Mouse (Mus musculus) liver, embryonic 16.5 days (tissue): Measurements from ENCODE around the gene Mgp. TPM values are rescaled to one million over a fixed set of nuclear protein-coding genes. Genes with fewer than 3 reads are reported as not detected.

ENCODE experiments used
- ATAC-seq: fragments of 200-750 bp; cut with Nextera tagmentation; 2 replicates; pipeline ENCODE4 v1.8.0; 2017; ENCODE audit warnings: low read depth, mild to moderate bottlenecking, moderate number of reproducible peaks, moderate library complexity
- H3K27ac ChIP-seq: fragments of 300-500 bp; sonication (generic); 2 replicates; pipeline ENCODE4 v1.5.1; 2014; ENCODE audit warnings: mild to moderate bottlenecking, low read length
- H3K27me3 ChIP-seq: fragments of 300-500 bp; sonication (generic); 2 replicates; pipeline ENCODE4 v1.6.1; 2014; ENCODE audit warnings: low read depth, low read length, mixed read lengths; ENCODE audit not compliant: control insufficient read depth, insufficient read depth
- H3K36me3 ChIP-seq: fragments of 300-500 bp; sonication (generic); 2 replicates; pipeline ENCODE4 v1.6.1; 2014; ENCODE audit warnings: mild to moderate bottlenecking; ENCODE audit not compliant: control insufficient read depth, insufficient read depth
- H3K4me1 ChIP-seq: fragments of 300-500 bp; sonication (generic); 2 replicates; pipeline ENCODE4 v1.6.1; 2014; ENCODE audit warnings: low read depth, low read length, mixed read lengths; ENCODE audit not compliant: control insufficient read depth
- H3K4me2 ChIP-seq: fragments of 300-500 bp; sonication (generic); 2 replicates; pipeline ENCODE4 v1.6.1; 2014; ENCODE audit warnings: low read depth, low read length, mixed read lengths
- H3K4me3 ChIP-seq: fragments of 300-500 bp; sonication (generic); 2 replicates; pipeline ENCODE4 v1.5.1; 2014; ENCODE audit warnings: low read depth, mild to moderate bottlenecking, low read length
- H3K9ac ChIP-seq: fragments of 300-500 bp; sonication (generic); 2 replicates; pipeline ENCODE4 v1.6.1; 2014; ENCODE audit warnings: low read depth, low read length
- H3K9me3 ChIP-seq: fragments of 300-500 bp; sonication (generic); replicated peaks from 2 replicates; pipeline ENCODE4 v1.6.1; 2016; ENCODE audit warnings: low read length; ENCODE audit not compliant: control insufficient read depth
- WGBS: fragments of 180-500 bp; shearing (Covaris S2); extraction: QIAGEN DNeasy Blood & Tissue Kit; methylation state at CpG from one replicate; pipeline ENCODE4 v1.1.7; 2014; ENCODE audit not compliant: insufficient replicate concordance; 5-methylcytosine and 5-hydroxymethylcytosine counted together
- polyA plus RNA-seq: library from polyadenylated mRNA; unstranded; fragments of >200 nt; fragmentation: Nextera tagmentation; extraction: Ambion mirVana; gene quantifications from 2 replicates; pipeline ENCODE4 v1.2.1, GENCODE M21; 2015

Gene Mgp
- 3.3 and 4.8 TPM in 2 replicates for polyA plus RNA-seq

GRCm38 (mm10) chr6:136875670-136876069 is at the start of gene Mgp:
TSS of gene Mgp (minus strand) at chr6:136875823.
- no peak within 1 kb of the TSS for H3K27ac ChIP-seq
- WGBS = 50% methylated on average over 9 of the region's 9 CpGs
- H3K4me3 ChIP-seq = no peak within 1 kb of the TSS
- H3K4me2 ChIP-seq = no peak within 1 kb of the TSS
- no peaks in the 10 kb centered on the region for H3K36me3 ChIP-seq
- no peaks in the 10 kb centered on the region for H3K27me3 ChIP-seq
- no peak for ATAC-seq
- H3K9me3 ChIP-seq = no peaks in the 10 kb centered on the region
- no peaks in the 10 kb centered on the region for H3K4me1 ChIP-seq
- H3K9ac ChIP-seq = no peak within 1 kb of the TSS

- ATAC-seq = no peak
Measured at GRCm38 (mm10) chr6:136925049-136925448, 49.4 kb upstream of the Mgp start.

GRCm38 (mm10) chr6:136923532-136923931 is 47.9 kb upstream of the Mgp start, which contains the start of gene Pde6h:
TSS of gene Pde6h (plus strand) at chr6:136923832.
- H3K4me3 ChIP-seq = no peak within 1 kb of the TSS
- WGBS = 74% methylated on average over 8 of the region's 8 CpGs
- H3K4me2 ChIP-seq = no peak within 1 kb of the TSS
- H3K9me3 ChIP-seq = no peaks in the 10 kb centered on the region
- H3K27ac ChIP-seq = no peak within 1 kb of the TSS
- H3K4me1 ChIP-seq = no peaks in the 10 kb centered on the region
- no peaks in the 10 kb centered on the region for H3K27me3 ChIP-seq
- no peaks in the 10 kb centered on the region; the same call in 1 of the 2 replicates for H3K36me3 ChIP-seq
- H3K9ac ChIP-seq = no peak within 1 kb of the TSS
- no peak for ATAC-seq

More at GRCm38 (mm10) chr6:136925049-136925448, 49.4 kb upstream of the Mgp start:
- 53% methylated on average over 8 of the region's 8 CpGs for WGBS
- H3K4me1 ChIP-seq = no peaks in the 10 kb centered on the region
- H3K36me3 ChIP-seq = no peaks in the 10 kb centered on the region; the same call in 1 of the 2 replicates
- H3K27me3 ChIP-seq = no peaks in the 10 kb centered on the region
- H3K4me3 ChIP-seq = no peak overlapping the region
- H3K27ac ChIP-seq = no peak overlapping the region
- H3K9me3 ChIP-seq = no peaks in the 10 kb centered on the region
- no peak overlapping the region for H3K9ac ChIP-seq
- no peak overlapping the region for H3K4me2 ChIP-seq

GRCm38 (mm10) chr6:136922871-136923270 is 47.2 kb upstream of the Mgp start:
- ATAC-seq = no peak
- H3K27ac ChIP-seq = no peak overlapping the region
- H3K4me3 ChIP-seq = no peak overlapping the region
- H3K4me1 ChIP-seq = no peaks in the 10 kb centered on the region
- H3K9ac ChIP-seq = no peak overlapping the region
- H3K4me2 ChIP-seq = no peak overlapping the region
- H3K27me3 ChIP-seq = no peaks in the 10 kb centered on the region
- H3K9me3 ChIP-seq = no peaks in the 10 kb centered on the region
- WGBS = 79% methylated on average over 7 of the region's 7 CpGs
- no peaks in the 10 kb centered on the region; the same call in 1 of the 2 replicates for H3K36me3 ChIP-seq

GRCm38 (mm10) chr6:136922080-136922479 is 46.5 kb upstream of the Mgp start, which contains the start of gene Erp27:
TSS of gene Erp27 (minus strand) at chr6:136922180.
- WGBS = 57% methylated on average over 5 of the region's 5 CpGs
- Histone ChIP-seq H3K4me2 (no peak within 1 kb of the TSS), H3K36me3 (no peaks in the 10 kb centered on the region; the same call in 1 of the 2 replicates), H3K9ac (no peak within 1 kb of the TSS), H3K27me3 (no peaks in the 10 kb centered on the region), H3K4me3 (no peak within 1 kb of the TSS), H3K4me1 (no peaks in the 10 kb centered on the region), H3K9me3 (no peaks in the 10 kb centered on the region), H3K27ac (no peak within 1 kb of the TSS)
- ATAC-seq = no peak

- Histone ChIP-seq H3K9ac (no peak overlapping the region), H3K9me3 (no peaks in the 10 kb centered on the region), H3K4me3 (no peak overlapping the region), H3K36me3 (no peaks in the 10 kb centered on the region; the same call in 1 of the 2 replicates), H3K27me3 (no peaks in the 10 kb centered on the region), H3K4me1 (no peaks in the 10 kb centered on the region), H3K4me2 (no peak overlapping the region), H3K27ac (no peak overlapping the region)
- 57% methylated on average over 7 of the region's 7 CpGs for WGBS
- ATAC-seq = no peak
Measured at GRCm38 (mm10) chr6:136921601-136922000, 46.0 kb upstream of the Mgp start.

- Histone ChIP-seq H3K4me2 (no peak overlapping the region), H3K4me1 (no peaks in the 10 kb centered on the region), H3K36me3 (no peaks in the 10 kb centered on the region; the same call in 1 of the 2 replicates), H3K27me3 (no peaks in the 10 kb centered on the region), H3K27ac (no peak overlapping the region), H3K4me3 (no peak overlapping the region), H3K9ac (no peak overlapping the region), H3K9me3 (no peaks in the 10 kb centered on the region)
- 33% methylated on average over 16 of the region's 16 CpGs for WGBS
- ATAC-seq = no peak
Measured at GRCm38 (mm10) chr6:136920320-136921257, 45.0 kb upstream of the Mgp start.

- no peaks in the 10 kb centered on the region for H3K27me3 ChIP-seq
- H3K4me1 ChIP-seq = no peaks in the 10 kb centered on the region
- no peak overlapping the region for H3K27ac ChIP-seq
- H3K9ac ChIP-seq = no peak overlapping the region
- no peaks in the 10 kb centered on the region for H3K36me3 ChIP-seq
- ATAC-seq = no peak
- WGBS = 57% methylated on average over 2 of the region's 2 CpGs
- H3K9me3 ChIP-seq = no peaks in the 10 kb centered on the region
- no peak overlapping the region for H3K4me3 ChIP-seq
- no peak overlapping the region for H3K4me2 ChIP-seq
Measured at GRCm38 (mm10) chr6:136917885-136918284, 42.3 kb upstream of the Mgp start.
